Mouse (Mus musculus): ENCODE measurements around the gene Drap1.

Gene Drap1

GRCm38 (mm10) chr19:5419630-5420029, 5.1 kb downstream of the Drap1 start:
- no peak for DNase-seq (ENCODE audit: low read depth, low spot score)

- DNase-seq (ENCODE audit: low read depth, low spot score) = no peak
Measured at GRCm38 (mm10) chr19:5418750-5419466, 5.9 kb downstream of the Drap1 start.

DNA sequence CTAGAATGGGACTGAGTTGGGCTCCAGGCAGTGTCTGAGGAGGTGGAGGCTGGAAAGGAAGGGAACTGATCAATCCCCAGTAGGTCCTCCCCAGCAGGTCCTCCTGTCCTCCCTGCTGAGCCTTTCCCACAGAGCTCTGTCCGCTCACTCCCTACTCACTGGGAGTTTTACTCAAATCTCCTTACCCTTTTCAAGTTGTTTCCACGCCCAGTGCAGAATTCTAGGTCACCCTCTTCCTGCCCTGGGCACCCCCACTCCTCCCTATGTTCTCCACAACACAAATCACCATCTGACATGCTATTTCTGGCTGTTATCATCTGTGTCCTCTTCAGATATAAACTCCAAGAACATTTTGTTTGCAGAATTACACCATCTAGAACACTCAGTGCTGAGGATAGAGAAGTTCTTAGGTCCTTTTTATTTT, 10.2 kb downstream of the Drap1 start:
- no peak for DNase-seq (ENCODE audit: low read depth, low spot score)

DNA sequence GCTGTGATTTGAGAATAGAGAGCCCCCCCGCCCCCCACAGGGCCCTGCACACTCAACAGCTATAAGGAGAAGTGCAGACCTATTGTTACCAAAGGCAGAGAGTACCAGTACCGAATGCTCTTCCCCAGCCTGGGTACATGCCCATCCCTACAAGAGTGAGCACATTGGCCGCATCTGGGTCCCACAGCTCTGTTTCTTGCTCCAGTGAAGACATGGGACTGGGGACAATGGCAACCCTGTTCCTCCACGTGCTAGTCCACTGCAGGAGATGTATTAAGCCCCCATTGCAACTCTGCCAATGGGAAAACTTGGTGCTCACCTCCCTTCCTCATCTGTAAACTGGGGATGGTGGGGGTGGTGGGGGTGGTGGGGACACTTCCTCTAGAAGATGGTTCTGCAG, 10.9 kb downstream of the Drap1 start:
- no peak for DNase-seq (ENCODE audit: low read depth, low spot score)

DNA sequence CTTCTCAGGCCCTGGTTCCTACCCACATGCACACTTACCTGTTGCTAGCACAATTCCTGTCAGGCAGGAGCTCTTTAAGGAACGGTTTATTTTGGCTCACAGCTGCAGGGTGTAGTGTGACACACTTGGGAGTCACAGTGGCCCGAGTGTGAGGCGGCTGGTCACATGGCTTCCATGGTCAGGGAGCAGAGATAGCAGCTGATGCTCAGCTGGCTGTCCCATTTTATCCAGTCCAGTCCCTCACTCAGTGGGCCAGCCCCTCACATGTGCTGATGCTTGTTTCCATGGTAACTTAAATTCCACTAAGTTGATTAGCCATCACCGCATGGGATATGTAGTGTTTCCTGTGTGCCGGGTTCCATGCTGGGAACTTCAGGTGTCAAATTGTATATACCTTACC, 12.8 kb downstream of the Drap1 start:
- DNase-seq (ENCODE audit: low read depth, low spot score) = peak; percentile 28

DNA sequence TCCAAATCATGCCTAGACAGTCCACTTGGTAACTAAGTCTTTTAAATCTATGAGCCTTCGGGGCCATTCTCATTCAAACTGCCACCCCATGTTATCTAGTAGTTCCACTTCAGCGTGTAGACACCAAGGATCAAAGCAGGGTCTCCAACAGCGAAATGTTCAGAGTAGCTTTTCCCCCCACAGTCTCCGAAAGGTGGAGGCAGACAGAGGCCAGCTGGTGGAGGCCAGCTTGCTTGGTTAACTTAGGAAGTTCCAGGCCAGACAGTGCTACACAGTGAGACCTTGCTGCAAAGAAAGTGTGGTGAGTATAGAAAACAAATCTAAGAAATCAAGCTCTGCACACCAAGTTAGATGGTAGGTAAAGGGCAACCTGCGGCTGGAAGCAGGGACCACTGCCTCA, 14.1 kb downstream of the Drap1 start:
- DNase-seq (ENCODE audit: low read depth, low spot score) = no peak

DNA sequence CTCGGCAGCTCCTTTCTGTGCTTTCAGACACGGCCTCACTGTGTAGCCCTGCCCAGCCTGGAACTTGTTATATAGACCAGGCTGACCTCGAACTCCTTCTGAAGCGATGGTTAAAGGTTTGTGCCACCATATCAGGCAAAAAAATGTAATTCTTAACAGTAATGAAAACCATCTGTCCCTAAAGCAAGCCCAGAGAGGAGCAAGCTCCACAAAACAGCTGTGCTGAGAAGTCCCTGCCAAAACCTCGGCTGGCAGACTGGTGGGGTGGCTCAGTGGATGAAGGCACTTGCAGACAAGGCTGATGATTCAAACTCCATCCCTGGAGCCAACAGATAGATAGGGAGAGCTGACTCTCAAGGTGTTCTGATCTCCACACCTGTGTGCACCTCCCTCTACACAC, 15.7 kb downstream of the Drap1 start:
- no peak for DNase-seq (ENCODE audit: low read depth, low spot score)

GRCm38 (mm10) chr19:5408057-5409001, 16.4 kb downstream of the Drap1 start:
- DNase-seq (ENCODE audit: low read depth, low spot score) = no peak

- DNase-seq (ENCODE audit: low read depth, low spot score) = peak; percentile 76
Measured at GRCm38 (mm10) chr19:5407133-5407532, 17.6 kb downstream of the Drap1 start.

GRCm38 (mm10) chr19:5406531-5407126, 18.1 kb downstream of the Drap1 start:
- DNase-seq (ENCODE audit: low read depth, low spot score) = peak; percentile 76

- DNase-seq (ENCODE audit: low read depth, low spot score) = no peak
Measured at GRCm38 (mm10) chr19:5405924-5406323, 18.9 kb downstream of the Drap1 start.

- DNase-seq (ENCODE audit: low read depth, low spot score) = peak; percentile 42
Measured at GRCm38 (mm10) chr19:5402293-5402692, 22.5 kb downstream of the Drap1 start, which contains the start of gene Tsga10ip. Tsga10ip (minus strand) TSS chr19:5402526.

DNA sequence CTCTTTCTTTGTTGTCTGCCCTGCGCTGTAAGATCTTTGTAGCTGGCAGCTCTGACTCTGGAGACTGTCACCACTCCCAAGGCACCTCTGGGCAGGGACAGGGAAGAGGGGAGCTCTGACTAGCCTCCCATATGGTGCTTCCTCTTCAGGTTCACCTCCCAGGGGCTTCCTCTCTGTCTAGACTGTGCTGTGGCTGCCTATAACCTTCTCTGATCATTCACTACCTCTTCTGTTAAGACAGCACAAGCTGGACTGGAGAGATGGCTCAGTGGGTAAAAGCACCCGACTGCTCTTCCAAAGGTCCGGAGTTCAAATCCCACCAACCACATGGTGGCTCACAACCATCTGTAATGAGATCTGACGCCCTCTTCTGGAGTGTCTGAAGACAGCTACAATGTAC, 23.7 kb downstream of the Drap1 start:
- DNase-seq (ENCODE audit: low read depth, low spot score) = peak; percentile 48

DNA sequence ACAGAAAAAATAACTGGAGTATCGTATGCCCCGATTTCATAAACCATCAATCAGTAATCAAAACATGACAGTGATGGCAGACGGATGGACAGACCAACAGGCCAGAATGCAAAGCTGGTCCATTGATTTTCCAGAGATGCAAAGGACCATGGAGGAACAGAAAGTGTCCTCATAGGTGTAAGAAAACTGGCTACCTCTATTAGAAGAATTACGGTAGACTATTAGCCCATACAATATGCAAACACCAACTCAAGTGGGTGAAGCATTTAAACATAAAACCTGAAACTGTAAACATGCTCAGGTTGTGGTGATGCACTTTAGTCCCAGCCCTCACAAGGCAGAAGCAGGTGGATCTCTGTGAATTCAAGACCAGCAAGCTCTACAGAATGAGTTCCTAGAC, 29.4 kb downstream of the Drap1 start:
- no peak for DNase-seq (ENCODE audit: low read depth, low spot score)

DNA sequence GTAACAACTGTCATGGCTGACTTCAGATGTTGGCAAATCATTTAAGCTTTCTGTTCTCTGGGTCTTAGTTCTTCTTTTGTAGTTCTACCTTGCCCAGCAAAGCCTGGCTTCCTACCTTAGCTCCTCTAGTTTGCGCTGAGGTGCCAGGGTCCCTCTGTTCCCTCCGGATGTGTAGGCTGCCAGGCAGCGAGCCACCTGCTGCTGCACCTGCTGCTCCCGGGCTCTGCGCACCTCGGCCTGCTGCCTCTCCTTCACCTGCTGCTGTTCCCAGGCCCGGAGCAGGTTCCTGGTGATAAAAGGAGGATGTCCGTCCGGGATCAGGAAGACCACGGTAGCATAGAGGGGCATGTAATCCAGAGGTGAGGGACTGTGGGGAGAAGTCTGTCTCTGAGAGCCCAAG, 30.6 kb downstream of the Drap1 start:
- DNase-seq (ENCODE audit: low read depth, low spot score) = no peak

- no peak for DNase-seq (ENCODE audit: low read depth, low spot score)
Measured at GRCm38 (mm10) chr19:5392892-5393291, 31.9 kb downstream of the Drap1 start.

DNA sequence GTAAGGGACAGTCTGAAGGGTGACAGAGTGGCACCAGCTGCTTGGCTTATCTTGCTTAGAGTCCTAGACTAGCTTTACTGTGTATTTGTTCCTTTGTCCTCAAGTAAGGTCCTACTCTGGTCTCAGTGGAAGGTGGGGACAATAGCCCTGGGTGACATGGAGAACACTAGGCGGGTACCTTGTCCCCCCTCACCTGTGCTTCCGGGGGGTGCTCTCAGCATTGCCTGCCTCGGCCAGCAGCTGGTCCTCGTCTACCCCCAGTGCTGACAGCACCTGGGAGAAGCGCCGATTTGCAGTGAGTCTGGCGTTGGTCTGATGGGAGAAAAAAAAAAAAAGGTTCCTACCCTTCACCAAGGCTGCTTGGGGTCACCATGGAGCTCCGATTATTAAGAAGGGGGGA, 34.4 kb downstream of the Drap1 start:
- DNase-seq (ENCODE audit: low read depth, low spot score) = no peak

DNA sequence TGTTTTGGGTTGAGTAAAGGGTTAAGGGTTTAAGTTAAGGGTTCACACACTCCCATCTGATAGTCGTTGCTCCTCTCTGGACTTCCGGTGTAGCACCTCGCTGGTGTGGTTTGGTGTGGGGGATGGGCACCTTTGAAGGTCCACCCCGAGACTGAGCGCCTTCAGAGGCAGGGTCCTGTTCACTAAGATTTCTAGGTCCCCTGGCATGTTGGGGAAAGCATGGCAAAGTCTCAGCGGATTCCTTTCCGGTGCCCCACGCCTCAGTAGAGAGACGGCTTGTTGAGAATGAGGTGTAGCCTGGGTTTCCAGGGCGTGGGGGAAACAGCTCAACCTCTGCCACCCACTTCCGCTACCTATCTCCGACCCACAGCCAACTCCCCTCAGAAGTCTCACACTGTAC, 35.1 kb downstream of the Drap1 start:
- DNase-seq (ENCODE audit: low read depth, low spot score) = peak; percentile 81

GRCm38 (mm10) chr19:5388588-5389242, 36.1 kb downstream of the Drap1 start, which contains the start of gene Sart1:
Sart1 (minus strand) TSS chr19:5388703.
- peak; percentile 98 for DNase-seq (ENCODE audit: low read depth, low spot score)

- DNase-seq (ENCODE audit: low read depth, low spot score) = no peak
Measured at GRCm38 (mm10) chr19:5388011-5388441, 36.8 kb downstream of the Drap1 start.

GRCm38 (mm10) chr19:5384715-5385114, 40.1 kb downstream of the Drap1 start:
- DNase-seq (ENCODE audit: low read depth, low spot score) = no peak

- no peak for DNase-seq (ENCODE audit: low read depth, low spot score)
Measured at GRCm38 (mm10) chr19:5383326-5383725, 41.5 kb downstream of the Drap1 start.

All from R1 (cell line).